10 mouse cellular contexts compared by ENCODE assay signal in the genomic region with DNA sequence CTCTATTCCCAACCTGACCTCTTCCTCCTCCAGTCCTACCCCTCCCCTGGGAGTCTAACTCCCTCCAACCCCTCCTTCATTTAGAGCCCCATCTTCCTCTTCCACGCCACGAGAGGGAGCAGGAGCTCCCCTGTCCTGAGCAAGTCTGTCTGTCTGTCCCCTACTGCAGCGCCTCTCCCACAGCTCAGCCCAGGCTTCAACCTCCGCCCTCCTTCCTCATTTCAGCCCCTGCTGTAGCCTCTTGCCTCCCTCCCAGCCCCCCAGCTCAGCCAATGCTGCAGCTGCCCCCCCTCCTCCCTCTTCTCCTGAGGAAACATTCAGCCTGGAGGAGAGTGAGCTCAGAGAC. TPM values are rescaled to one million over a fixed set of nuclear protein-coding genes. Genes with fewer than 3 reads are reported as not detected.
DNase-seq lines count a peak whose midpoint lies in the region; ATAC-seq and TF ChIP-seq lines count a peak whose summit lies in the region.
"Had no signal": no experiment of that assay in that cellular context is flagged by ENCODE, and none has a peak within 500 bp of the region (broad histone marks: within the 10 kb centered on the region; RNA-seq: fewer than 3 reads in every experiment).

No protein-coding gene starts in this region.

- peak; percentile 44 for ATAC-seq in inflammation-experienced regulatory T-cells, adult 6 months
- ATAC-seq in monocyte, adult 5-6 weeks (replicated peaks; ENCODE audit: insufficient number of reproducible peaks, low FRiP score, low TSS enrichment, poor library complexity, severe bottlenecking) = peak; percentile 61
- no peak for ATAC-seq in hindbrain, embryonic 12.5 days (ENCODE audit: low FRiP score)

- no peak overlapping the region for H3K9ac ChIP-seq in hindbrain, embryonic 12.5 days

- no peak for DNase-seq in lung, adult 2 months
- no peak for DNase-seq in lung, postnatal 4 days
- peak; percentile 53 for DNase-seq in R1 (ENCODE audit: low read depth, low spot score)
- DNase-seq in adrenal gland, postnatal 10 days = no peak
- DNase-seq in urinary bladder, postnatal 25 days (ENCODE audit: low spot score) = no peak
- DNase-seq: embryo, embryonic 11 days had no signal

- no peaks in the 10 kb centered on the region; the same call in 1 of the 2 replicates for H3K4me1 ChIP-seq in lung, adult 2 months (ENCODE audit: control insufficient read depth, insufficient read depth, low read length)
- no peaks in the 10 kb centered on the region for H3K4me1 ChIP-seq in hindbrain, embryonic 12.5 days

- no peak overlapping the region for H3K4me3 ChIP-seq in lung, adult 2 months (replicated peaks; ENCODE audit: extremely low read depth, low read depth, low read length)
- no peak overlapping the region for H3K4me3 ChIP-seq in hindbrain, embryonic 12.5 days

- no peak overlapping the region for H3K27ac ChIP-seq in hindbrain, embryonic 12.5 days

- H3K36me3 ChIP-seq in hindbrain, embryonic 12.5 days = no peaks in the 10 kb centered on the region

- TF ChIP-seq CTCF in lung, adult 2 months (IDR thresholded peaks at IDR 0.05; ENCODE audit: insufficient read depth, low read length) = peak; percentile 22; the same call in 1 of the 2 replicates

- peaks cover 83% of the 10 kb centered on the region for H3K27me3 ChIP-seq in hindbrain, embryonic 12.5 days

- H3K9me3 ChIP-seq in hindbrain, embryonic 12.5 days (replicated peaks) = no peaks in the 10 kb centered on the region

- no peak for TF ChIP-seq POLR2A in lung, adult 2 months (IDR thresholded peaks at IDR 0.05; ENCODE audit: borderline replicate concordance, extremely low read depth, low read depth, low read length)

- WGBS in lung, adult 2 months = 22% methylated on average over 4 of the region's 4 CpGs
- WGBS in hindbrain, embryonic 12.5 days = 17% methylated on average over 4 of the region's 4 CpGs

- no peak overlapping the region for H3K4me2 ChIP-seq in hindbrain, embryonic 12.5 days (replicated peaks)

RNA-seq across cellular contexts. Expression of gene B3gnt3, which starts 0.5 kb away (rescaled TPM):
- polyA plus RNA-seq in lung, adult 2 months (2012; rRNA removed) = 25.0 and 31.3 TPM in 2 replicates
- polyA plus RNA-seq in inflammation-experienced regulatory T-cells, adult 6 months (2017; shearing (Covaris generic)) = 1 to 10 TPM; 2.8 to 5.6 (median 4.3) TPM
- total RNA-seq in monocyte, adult 5-6 weeks (2017) = 0.29 to 0.75 TPM in 2 of 3 replicates, not detected in the other
- total RNA-seq in adrenal gland, postnatal 10 days (2021) = 1 to 10 TPM; 6.4 to 6.7 TPM
- polyA plus RNA-seq in hindbrain, embryonic 12.5 days (2016; fragmentation: Nextera tagmentation; extraction: Ambion mirVana) = 0.59 and 0.86 TPM in 2 replicates

RNA-seq across cellular contexts. Expression of gene Insl3, which starts 13.0 kb away (rescaled TPM):
- 58.5 and 60.7 TPM in 2 replicates for polyA plus RNA-seq in lung, adult 2 months (2012; rRNA removed)
- polyA plus RNA-seq in inflammation-experienced regulatory T-cells, adult 6 months (2017; shearing (Covaris generic)) = 10 to 100 TPM; 11.7 to 25.4 (median 22.8) TPM
- 14.1 TPM in 1 of 3 replicates, not detected in the others for total RNA-seq in monocyte, adult 5-6 weeks (2017)
- 10 to 100 TPM in 1 of 2 experiments, 1 to 10 TPM in 1; 7.3 to 10.8 TPM for total RNA-seq in adrenal gland, postnatal 10 days (2021)
- 0.69 TPM in 1 of 2 replicates, not detected in the other for polyA plus RNA-seq in hindbrain, embryonic 12.5 days (2016; fragmentation: Nextera tagmentation; extraction: Ambion mirVana)

RNA-seq across cellular contexts. Expression of gene Fcho1, which starts 23.5 kb away (rescaled TPM):
- polyA plus RNA-seq in lung, adult 2 months (2012; rRNA removed) = 20.0 and 23.3 TPM in 2 replicates
- 10 to 100 TPM; 37.6 to 66.4 (median 54.3) TPM for polyA plus RNA-seq in inflammation-experienced regulatory T-cells, adult 6 months (2017; shearing (Covaris generic))
- 17.3 to 92.4 TPM (median 17.6 TPM) in 3 replicates for total RNA-seq in monocyte, adult 5-6 weeks (2017)
- 1 to 10 TPM; 4.8 to 8.4 TPM for total RNA-seq in adrenal gland, postnatal 10 days (2021)
- polyA plus RNA-seq in hindbrain, embryonic 12.5 days (2016; fragmentation: Nextera tagmentation; extraction: Ambion mirVana) = 38.4 and 39.4 TPM in 2 replicates
- total RNA-seq: gastrocnemius, adult 18-20 months had no signal

RNA-seq across cellular contexts. Expression of gene Jak3, which starts 26.0 kb away (rescaled TPM):
- 56.6 and 72.7 TPM in 2 replicates for polyA plus RNA-seq in lung, adult 2 months (2012; rRNA removed)
- polyA plus RNA-seq in inflammation-experienced regulatory T-cells, adult 6 months (2017; shearing (Covaris generic)) = 10 to 100 TPM; 18.9 to 30.3 (median 22.5) TPM
- 7.1 to 25.6 TPM (median 11.2 TPM) in 3 replicates for total RNA-seq in monocyte, adult 5-6 weeks (2017)
- total RNA-seq in adrenal gland, postnatal 10 days (2021) = 10 to 100 TPM; 18.5 to 25.9 TPM
- polyA plus RNA-seq in hindbrain, embryonic 12.5 days (2016; fragmentation: Nextera tagmentation; extraction: Ambion mirVana) = 3.7 and 3.8 TPM in 2 replicates

RNA-seq across cellular contexts. Expression of gene Unc13a, which starts 30.5 kb away (rescaled TPM):
- 0.25 and 0.32 TPM in 2 replicates for polyA plus RNA-seq in lung, adult 2 months (2012; rRNA removed)
- polyA plus RNA-seq in inflammation-experienced regulatory T-cells, adult 6 months (2017; shearing (Covaris generic)) = under 1 TPM; 0.42 to 0.67 (median 0.54) TPM
- 0.21 to 0.97 TPM (median 0.29 TPM) in 3 replicates for total RNA-seq in monocyte, adult 5-6 weeks (2017)
- 1 to 10 TPM; 3.8 to 7.1 TPM for total RNA-seq in adrenal gland, postnatal 10 days (2021)
- polyA plus RNA-seq in hindbrain, embryonic 12.5 days (2016; fragmentation: Nextera tagmentation; extraction: Ambion mirVana) = 13.9 and 16.1 TPM in 2 replicates
- total RNA-seq: gastrocnemius, adult 18-20 months had no signal
